Mouse (Mus musculus) heart, postnatal 25 days (tissue): ENCODE measurements around the gene Kcnk6. TPM values are rescaled to one million over a fixed set of nuclear protein-coding genes. Genes with fewer than 3 reads are reported as not detected.

Source experiments
- DNase-seq: peaks from one replicate; pipeline ENCODE4 v3.0.0; 2022; ENCODE audit warnings: low spot score
- intact Hi-C: fragments of 180-260 bp; cut with DNase I; formaldehyde crosslinking; loops from one replicate; pipeline ENCODE4 v1.15.1; 2025
- total RNA-seq, 2 experiments: library from RNA; stranded (reverse); gene quantifications; 2 replicates each; pipeline ENCODE4 v1.2.3; 2021

The Kcnk6 gene
- total RNA-seq: 1 to 10 TPM; 2.4 to 2.5 TPM

DNA sequence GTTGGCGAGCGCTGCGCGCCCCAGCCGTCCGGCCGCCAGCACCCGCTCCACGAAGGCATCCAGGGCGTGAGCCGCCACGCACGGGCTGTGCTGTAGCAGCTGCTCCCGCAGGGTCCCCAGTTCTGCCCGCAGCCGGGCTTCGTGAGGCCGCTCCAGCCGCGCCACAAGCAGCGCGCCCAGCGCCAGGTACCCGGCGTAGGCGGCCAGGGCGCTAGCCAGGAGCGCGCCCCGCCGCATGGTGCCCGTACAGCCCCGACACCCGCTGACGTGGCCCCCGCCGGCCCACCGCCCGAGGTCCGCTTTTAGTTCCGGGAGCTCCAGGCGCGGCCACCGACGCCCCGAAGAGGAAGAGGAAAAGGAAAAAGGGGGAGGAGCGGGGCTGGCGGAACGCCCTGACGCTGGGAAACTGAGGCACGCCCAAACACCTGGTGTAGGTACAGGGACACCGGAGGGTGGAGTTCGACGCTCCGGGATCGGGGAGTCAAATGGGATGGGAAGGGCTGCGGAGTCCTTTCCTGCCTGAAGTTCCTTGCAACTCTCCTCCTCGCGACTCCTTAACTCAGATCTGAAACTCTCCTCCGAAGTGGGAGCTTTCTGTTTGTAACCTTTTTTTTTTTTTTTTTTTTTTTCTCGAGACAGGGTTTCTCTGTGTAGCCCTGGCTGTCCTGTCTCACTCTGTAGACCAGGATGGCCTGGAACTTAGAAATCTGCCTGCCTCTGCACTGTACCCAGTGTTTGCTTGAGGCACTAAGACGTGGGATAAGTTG lies at the start of gene Kcnk6:
TSS of gene Kcnk6 (minus strand) at position 269 of the 767 bp plus-strand sequence.
- intact Hi-C loops: loop anchor here (10.0 kb wide), 1 partner anchor 248 kb away; the partner anchor contains the start of genes Eif3k and Map4k1
- DNase-seq: peak; percentile 65

DNA sequence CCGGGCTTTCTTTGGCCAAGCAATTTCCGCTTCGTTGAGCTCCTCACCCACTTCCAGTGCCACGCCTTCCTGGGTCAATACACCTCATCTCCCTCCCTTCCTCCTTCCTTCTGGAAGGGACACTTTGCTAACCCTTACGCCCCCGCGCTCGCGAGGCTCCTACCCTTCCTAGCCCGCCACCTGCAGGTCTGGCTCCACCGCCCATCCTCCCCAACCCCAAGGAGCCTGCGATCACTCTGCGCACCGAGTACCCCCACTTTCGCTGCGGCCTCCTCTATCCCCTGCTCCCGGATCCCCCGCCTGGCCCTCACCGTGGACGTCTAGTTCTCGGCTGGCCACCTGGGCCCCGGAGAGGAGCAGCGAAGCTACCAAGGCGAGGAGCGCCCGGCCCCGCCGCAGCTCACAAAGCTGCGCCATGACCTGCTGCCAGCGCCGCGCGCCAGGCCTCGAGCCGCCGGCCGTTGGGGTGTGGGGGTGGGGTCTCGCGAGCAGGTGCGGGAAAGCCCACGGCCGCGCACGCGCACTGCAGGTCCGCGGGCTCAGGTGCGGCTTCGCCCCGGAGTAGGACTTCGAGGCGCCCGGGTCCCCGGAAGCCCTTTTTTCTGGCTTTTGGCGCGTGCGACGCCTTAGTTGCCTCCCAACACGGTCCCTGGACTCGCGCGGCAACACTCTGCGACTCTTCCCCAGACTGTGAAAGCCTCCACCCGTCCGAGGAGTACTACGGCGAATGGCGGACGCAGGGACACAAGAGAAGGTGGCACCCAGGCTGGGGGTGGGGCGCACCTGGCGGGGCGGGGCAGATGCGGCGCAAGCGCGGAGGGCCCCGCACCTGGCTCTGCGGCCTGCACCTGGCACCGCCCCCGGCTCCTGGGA lies 49.1 kb upstream of the Kcnk6 start, which contains the start of gene Spint2:
TSS of gene Spint2 (minus strand) at position 712 of the 873 bp plus-strand sequence.
- intact Hi-C loops: loop anchor here (5.0 kb wide), 1 partner anchor 34 kb away; the partner anchor contains the start of gene 2200002D01Rik
- no peak for DNase-seq

- no peak for DNase-seq
- intact Hi-C loops: loop anchor here (5.0 kb wide), 1 partner anchor 34 kb away; the partner anchor contains the start of gene 2200002D01Rik
Observed at GRCm38 (mm10) chr7:29280801-29281200, 48.5 kb upstream of the Kcnk6 start.

GRCm38 (mm10) chr7:29279924-29280323 lies 47.6 kb upstream of the Kcnk6 start:
- intact Hi-C loops: loop anchor here (5.0 kb wide), 1 partner anchor 33 kb away; the partner anchor contains the start of gene 2200002D01Rik
- no peak for DNase-seq

- intact Hi-C loops: no loop called here
- no peak for DNase-seq
Observed at GRCm38 (mm10) chr7:29279261-29279660, 46.9 kb upstream of the Kcnk6 start.

DNA sequence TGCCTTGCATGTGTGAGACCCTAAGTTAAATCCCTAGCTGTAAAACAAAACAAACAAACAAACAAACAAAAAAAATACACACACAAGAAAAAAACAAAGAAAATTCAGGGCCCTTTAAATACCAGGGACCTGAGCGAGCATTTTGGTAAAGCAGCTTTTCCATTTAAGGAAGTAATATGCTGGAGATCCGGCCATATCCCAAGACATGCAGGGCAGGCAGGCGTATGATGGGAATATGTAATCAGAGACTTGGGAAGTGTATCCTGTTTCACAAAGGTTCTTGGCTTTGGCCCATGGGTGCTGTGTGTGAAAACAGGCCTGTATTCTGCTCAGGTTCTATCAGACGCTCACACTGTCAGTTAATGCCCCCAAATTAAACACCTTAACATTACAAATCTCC lies 45.2 kb upstream of the Kcnk6 start:
- intact Hi-C loops: no loop called here

DNA sequence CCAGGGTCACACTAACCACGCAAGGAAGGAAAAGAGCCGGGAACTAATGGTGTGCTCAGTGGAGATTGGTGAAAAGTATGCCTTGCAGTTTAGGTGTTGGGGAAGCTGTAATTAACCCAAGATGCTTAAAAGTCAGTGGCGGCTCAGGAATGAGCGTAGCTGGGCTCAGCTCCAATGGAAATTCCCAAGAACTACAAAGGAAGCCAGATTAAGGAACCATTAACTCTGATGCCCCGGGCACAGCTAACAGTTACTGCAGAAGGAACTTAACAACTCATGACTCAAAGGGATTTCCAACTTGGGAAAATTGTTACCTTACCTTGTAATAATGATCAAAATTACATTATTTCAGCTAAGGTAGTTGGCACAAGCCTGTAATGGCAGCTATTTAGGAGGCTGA lies 44.4 kb upstream of the Kcnk6 start:
- intact Hi-C loops: no loop called here
- no peak for DNase-seq

More for the DNA sequence above, 45.2 kb upstream of the Kcnk6 start:
- DNase-seq: no peak

GRCm38 (mm10) chr7:29271687-29272465 lies 39.6 kb upstream of the Kcnk6 start:
- no peak for DNase-seq
- intact Hi-C loops: no loop called here

- no peak for DNase-seq
- intact Hi-C loops: no loop called here
Observed at GRCm38 (mm10) chr7:29270445-29270844, 38.1 kb upstream of the Kcnk6 start.

DNA sequence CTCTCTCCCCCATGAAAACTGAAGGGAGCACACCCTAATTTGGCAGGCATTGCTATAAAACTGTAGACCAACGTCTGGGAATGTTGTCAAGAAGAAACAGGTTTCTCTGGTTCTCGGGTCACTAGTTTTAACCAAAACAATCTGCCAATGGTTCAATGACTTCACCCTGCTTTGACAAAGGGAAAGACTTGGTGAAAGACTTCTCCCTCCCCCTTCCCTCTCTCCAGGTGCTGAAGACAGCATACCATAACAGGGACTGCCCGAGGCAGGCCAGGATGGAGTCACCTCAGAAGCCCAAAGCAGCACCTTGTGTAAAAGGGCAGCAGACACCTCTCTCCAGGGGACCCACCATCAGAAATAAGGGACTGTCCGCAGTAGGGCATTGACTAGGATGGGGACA lies 34.6 kb upstream of the Kcnk6 start:
- DNase-seq: no peak
- intact Hi-C loops: no loop called here

GRCm38 (mm10) chr7:29265636-29266035 lies 33.3 kb upstream of the Kcnk6 start:
- intact Hi-C loops: no loop called here
- no peak for DNase-seq

DNA sequence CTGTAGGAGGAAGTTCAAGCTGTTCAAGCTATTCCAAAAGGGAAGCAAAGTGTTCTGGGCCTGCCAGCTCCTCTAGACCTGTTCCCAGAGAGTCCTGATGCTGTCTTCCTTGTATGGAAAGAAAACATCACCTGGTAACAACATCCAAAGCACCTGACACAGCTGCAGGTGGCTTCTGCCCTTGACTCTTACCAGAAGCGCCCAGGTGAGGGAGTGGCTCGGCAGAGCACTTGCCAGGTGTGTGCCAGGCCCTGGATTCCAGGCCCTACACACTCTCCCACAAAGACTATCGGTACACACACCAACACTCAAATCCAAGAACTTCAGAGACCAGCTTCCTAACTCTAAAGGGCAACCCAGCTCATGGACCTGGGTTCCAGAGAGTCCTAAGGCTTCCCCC lies 31.5 kb upstream of the Kcnk6 start:
- no peak for DNase-seq
- intact Hi-C loops: no loop called here

GRCm38 (mm10) chr7:29262151-29262550 lies 29.8 kb upstream of the Kcnk6 start:
- intact Hi-C loops: no loop called here

GRCm38 (mm10) chr7:29259781-29260730 lies 27.7 kb upstream of the Kcnk6 start:
- no peak for DNase-seq
- intact Hi-C loops: no loop called here

More at GRCm38 (mm10) chr7:29262151-29262550, 29.8 kb upstream of the Kcnk6 start:
- no peak for DNase-seq

DNA sequence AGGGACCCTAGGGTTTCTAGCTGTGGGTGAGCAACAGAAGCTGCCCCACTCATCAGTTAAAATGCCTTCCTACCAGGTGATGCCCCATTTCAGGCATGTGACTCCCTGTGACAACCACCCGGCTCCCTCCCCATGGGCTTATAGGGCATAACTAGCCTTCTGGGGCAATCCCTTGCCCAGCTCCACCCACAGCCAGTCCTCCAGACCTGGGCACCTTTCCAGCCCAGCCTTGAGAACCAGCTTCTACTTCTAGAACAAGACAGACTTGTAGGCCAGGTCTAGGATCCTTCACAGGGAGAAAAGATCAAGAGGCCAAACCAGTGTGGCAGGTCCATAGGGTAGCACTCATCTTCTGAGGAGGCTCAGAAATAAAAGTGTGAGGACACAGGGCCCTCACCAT lies 25.1 kb upstream of the Kcnk6 start:
- intact Hi-C loops: no loop called here
- no peak for DNase-seq

GRCm38 (mm10) chr7:29255875-29256274 lies 23.6 kb upstream of the Kcnk6 start:
- intact Hi-C loops: no loop called here
- DNase-seq: no peak

GRCm38 (mm10) chr7:29253842-29254241 lies 21.5 kb upstream of the Kcnk6 start:
- intact Hi-C loops: no loop called here
- DNase-seq: no peak

DNA sequence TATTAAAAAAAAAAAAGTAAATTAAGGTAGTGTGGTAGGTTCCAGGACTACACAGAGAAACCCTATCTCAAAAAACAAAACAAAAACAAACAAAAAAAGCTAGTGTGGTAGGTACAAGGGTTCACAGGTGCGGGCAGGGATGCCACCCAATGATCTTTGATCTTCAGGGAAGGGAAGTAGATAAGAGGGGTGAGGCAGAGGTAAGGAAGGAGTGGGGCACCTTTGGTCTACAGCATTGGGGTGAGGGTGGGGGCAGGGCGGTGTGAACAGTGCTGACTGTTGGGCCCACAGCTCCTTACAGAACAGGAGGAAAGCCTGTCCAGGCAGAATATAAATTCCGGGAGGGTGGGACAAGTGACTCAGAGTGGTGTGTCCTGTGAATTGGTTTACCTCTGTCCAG lies 18.9 kb upstream of the Kcnk6 start:
- no peak for DNase-seq
- intact Hi-C loops: no loop called here
